Mouse (Mus musculus): Measurements from ENCODE around the gene Fscn3.

Gene Fscn3

GRCm38 (mm10) chr6:28486905-28487304 lies 59.3 kb downstream of the Fscn3 start:
- DNase-seq (ENCODE audit: low spot score): no peak

Measured in ovary, adult 18-20 months (tissue).